Mouse (Mus musculus): ENCODE results near the gene Scand1.
A peak's percentile ranks its signal among the peaks of the same experiment; 100 is the strongest.

Gene Scand1

DNA sequence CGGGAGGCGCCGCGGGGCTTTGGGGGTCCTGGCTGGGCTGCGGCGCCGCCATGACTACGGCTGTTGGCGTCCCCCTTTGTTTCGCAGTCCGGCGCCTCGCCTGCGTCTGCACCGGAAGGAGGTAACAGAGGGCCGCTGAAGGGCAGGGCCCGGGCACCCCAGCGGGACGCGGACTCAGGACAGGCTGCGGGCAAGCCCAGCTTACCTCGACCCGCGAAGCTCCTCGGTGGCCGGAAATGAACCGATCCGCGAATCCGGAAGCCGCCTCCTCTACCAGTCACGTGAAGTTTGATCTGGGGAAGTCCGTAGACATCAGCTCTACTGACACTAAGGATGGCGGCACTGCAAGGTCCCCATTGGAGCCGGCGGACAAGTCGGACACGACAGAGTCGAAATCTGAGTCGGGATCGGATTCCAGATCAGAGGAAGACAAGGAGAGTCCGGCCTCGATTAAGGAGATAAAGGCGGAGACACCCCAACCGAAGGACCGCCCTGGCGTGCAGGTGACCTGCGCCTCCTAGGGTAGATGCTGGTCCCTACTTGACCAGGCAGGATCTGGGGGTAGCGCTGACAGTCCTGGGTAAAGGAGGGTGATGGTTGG, at the start of gene Scand1, which contains the start of gene Cnbd2:
TSS of gene Scand1 (minus strand) at position 408 of the 601 bp plus-strand sequence.
TSS of gene Cnbd2 (plus strand) at position 3 of the 601 bp plus-strand sequence.
- DNase-seq (ENCODE audit: low spot score): peak; percentile 89

GRCm38 (mm10) chr2:156356031-156356430, 43.5 kb upstream of the Scand1 start:
- no peak for DNase-seq (ENCODE audit: low spot score)

GRCm38 (mm10) chr2:156353265-156353692, 40.8 kb upstream of the Scand1 start:
- DNase-seq (ENCODE audit: low spot score): no peak

DNA sequence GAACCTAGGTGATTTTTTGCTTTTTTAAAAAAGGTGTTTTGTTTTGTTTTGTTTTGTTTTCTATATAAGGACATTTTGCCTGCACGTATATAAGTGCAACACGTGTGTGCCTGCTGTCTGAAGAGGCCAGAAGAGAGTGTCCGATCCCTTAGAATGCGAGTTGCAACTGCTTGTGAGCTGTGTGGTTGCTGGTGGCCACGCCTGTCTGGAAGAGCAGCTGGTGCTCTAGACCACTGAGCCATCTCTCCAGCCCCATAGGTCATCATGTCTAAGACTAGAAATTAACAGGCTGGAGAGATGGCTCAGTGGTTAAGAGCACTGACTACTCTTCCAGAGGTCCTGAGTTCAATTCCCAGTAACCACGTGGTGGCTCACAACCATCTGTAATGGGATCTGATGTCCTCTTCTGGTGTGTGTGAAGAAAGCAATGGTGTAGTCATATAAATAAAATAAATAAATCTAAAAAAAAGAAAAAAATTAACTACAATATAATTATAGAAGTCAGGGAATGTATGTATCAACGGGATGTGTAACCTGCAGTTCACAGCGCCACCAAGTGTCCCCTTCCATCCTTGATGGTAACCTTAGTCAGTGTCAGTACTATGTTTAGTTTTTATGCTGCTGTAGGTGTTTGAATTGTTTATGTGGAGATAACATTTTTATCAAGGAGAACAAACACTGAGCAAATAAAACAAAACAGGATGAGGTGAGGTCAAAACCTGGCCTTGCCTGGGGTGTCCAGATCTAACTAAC, 40.1 kb upstream of the Scand1 start:
- no peak for DNase-seq (ENCODE audit: low spot score)

- DNase-seq (ENCODE audit: low spot score): no peak
Observed at GRCm38 (mm10) chr2:156351243-156351642, 38.7 kb upstream of the Scand1 start.

GRCm38 (mm10) chr2:156349286-156349848, 36.9 kb upstream of the Scand1 start:
- DNase-seq (ENCODE audit: low spot score): no peak

GRCm38 (mm10) chr2:156348812-156349211, 36.3 kb upstream of the Scand1 start:
- no peak for DNase-seq (ENCODE audit: low spot score)

GRCm38 (mm10) chr2:156344775-156345532, 32.5 kb upstream of the Scand1 start:
- peak; percentile 17 for DNase-seq (ENCODE audit: low spot score)

DNA sequence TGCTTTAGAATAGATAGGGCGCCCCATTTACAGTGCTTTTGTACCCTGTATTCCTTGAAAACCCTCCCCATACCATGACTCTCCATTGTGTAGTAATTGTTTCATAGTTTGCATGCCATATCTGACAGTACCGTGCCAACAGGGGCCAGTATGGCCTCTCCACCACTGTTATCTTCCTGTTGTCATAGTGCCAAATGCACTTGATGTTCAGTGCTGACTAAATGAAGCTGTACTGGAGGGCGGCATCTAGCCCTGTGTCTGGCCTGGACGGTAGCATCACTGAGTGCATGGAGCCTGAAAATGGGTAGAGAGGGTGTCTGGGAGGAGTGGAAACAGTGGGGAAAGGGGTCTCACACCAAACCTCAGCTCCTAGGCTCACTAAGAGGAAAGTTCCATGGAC, 27.6 kb upstream of the Scand1 start:
- no peak for DNase-seq (ENCODE audit: low spot score)

GRCm38 (mm10) chr2:156331446-156331965, 19.0 kb upstream of the Scand1 start:
- DNase-seq (ENCODE audit: low spot score): no peak

GRCm38 (mm10) chr2:156330681-156331080, 18.2 kb upstream of the Scand1 start:
- DNase-seq (ENCODE audit: low spot score): no peak

DNA sequence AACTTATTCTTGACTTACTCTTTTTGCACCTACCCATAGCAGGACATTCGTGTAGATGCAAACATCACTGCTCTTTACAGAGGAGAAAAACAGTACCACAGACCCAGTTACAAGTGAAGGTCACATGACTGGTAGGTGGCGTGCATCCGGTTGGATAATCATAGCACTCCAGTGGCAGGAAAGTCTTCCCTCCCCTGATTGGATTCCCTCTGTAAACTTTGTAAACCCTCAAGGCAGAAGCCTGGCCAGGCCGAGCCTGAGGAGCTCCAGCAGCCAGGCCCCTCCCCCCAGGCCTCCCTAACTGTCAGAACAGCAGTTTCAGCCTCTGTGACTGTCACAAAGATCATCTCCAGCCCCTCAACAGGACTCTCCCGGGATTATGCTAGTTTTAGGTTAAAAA, 12.2 kb upstream of the Scand1 start:
- peak; percentile 74 for DNase-seq (ENCODE audit: low spot score)

- DNase-seq (ENCODE audit: low spot score): peak; percentile 55
Observed at GRCm38 (mm10) chr2:156324116-156324588, 11.6 kb upstream of the Scand1 start.

- no peak for DNase-seq (ENCODE audit: low spot score)
Observed at GRCm38 (mm10) chr2:156321538-156321937, 9.0 kb upstream of the Scand1 start.

GRCm38 (mm10) chr2:156318491-156318890, 6.0 kb upstream of the Scand1 start:
- no peak for DNase-seq (ENCODE audit: low spot score)

DNA sequence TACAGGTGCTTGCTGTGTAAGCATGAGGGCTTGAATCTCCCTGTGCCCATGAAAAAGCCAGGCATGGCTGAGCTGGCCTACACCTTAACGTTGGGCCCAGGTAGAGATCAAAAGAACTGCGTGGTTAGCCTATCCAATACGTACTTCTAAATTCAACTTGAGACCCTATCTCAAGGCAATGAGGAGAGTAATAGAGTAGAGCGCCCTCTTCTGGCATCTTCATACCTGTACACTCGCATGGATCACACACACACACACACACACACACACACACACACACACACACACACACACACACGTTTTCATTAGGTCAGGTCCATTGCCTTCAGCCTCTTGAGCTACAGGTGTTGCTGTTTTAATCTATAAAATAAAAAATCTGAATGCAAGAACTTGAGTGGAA, 2.3 kb upstream of the Scand1 start:
- no peak for DNase-seq (ENCODE audit: low spot score)

DNA sequence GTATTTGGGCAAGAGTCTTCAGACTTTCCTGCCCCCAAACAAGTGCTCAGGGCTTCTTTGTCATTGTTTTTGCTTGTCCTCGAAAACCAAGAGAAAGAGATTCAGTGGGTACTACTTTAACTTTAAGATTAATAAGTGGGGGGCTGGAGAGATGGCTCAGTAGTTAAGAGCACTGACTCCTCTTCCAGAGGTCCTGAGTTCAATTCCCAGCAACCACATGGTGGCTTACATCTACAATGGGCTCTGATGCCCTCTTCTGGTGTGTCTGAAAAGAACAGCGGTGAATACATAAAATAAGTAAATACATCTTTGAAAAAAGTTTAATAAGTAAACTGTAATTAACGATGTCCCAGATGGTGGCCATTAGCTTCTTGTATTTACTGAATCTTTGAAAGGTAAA, 649 bp upstream of the Scand1 start:
- no peak for DNase-seq (ENCODE audit: low spot score)

DNA sequence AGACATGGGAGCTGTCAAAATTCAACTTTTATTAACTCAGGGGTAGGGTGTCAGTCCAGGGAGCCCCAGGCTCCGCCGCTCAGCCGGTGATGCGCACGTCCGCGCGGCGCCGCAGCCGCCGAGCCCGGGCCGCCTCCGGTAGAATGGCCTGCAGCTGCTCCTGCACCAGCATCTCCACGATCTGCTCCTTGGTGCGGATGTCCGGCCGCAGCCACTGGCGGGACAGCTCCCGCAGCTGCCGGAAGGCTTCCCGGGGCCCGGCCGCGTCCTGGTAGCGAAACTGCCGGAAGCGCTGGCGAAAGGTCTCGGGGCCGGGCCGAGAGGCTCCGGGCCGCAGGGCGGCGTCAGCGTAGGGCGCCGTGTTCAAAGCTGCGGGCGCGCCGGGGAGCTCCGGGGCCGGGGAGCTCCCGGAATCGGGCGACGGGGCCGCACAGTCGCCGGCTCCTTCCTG, 638 bp downstream of the Scand1 start:
- peak; percentile 63 for DNase-seq (ENCODE audit: low spot score)

DNA sequence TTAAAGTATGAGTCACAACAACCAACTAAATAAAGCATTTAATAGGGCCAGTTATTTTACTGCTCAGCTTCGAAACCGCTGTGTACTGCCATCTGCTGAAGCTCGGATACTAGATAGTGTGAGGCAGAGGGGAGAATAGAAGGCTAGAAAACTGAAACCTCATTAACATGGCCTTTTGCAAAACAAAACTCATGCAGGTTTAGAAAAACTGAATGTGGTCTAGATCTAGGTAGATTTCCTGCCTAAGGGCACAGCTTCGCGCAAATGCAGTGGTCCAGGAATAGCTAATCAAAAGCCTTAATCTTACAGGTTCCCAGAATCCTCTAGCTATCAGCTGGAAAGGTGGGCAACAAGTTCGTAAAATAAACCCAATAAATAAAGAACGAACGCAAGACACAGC, 1.1 kb downstream of the Scand1 start:
- no peak for DNase-seq (ENCODE audit: low spot score)

GRCm38 (mm10) chr2:156310945-156311344, 1.6 kb downstream of the Scand1 start:
- DNase-seq (ENCODE audit: low spot score): no peak

DNA sequence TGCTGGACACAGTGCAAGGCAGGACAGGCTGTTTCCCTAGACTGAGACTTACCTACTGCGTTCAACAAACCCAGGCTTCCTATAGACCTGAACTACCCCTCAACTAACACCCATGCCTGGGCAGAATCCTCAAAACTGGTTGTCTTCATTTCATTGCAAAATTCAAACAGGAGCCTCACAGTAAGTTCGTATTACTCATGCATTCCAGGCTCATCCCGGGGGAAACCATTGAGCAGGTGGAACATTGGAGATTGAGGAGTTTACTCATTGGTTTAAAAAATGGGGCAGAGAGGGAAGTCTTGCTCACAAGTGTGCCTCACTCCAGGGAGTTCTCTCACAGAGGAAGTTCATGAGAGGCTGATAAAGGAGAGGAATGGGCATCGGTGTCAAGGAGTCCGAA, 2.0 kb downstream of the Scand1 start:
- DNase-seq (ENCODE audit: low spot score): no peak

GRCm38 (mm10) chr2:156309948-156310347, 2.6 kb downstream of the Scand1 start:
- no peak for DNase-seq (ENCODE audit: low spot score)

All from lung, postnatal 25 days (tissue).